Mouse (Mus musculus) kidney, adult 2 months (tissue): ENCODE measurements at regions not wholly inside any gene's neighbourhood (a gene's known extent, or its start where the extent isn't known, plus 50 kb on each side); places are given as distances from the start of the nearest gene placed in this dataset.
"Not testable (repeated sequence)": the region's sequence is repeated elsewhere in the genome, so short reads cannot be mapped to it uniquely, and the experiment has no call there.

Source experiments
- DNase-seq: peaks from one replicate; pipeline ENCODE4 v3.0.0; 2021
- H3K27ac ChIP-seq: fragments of 200-500 bp; 2 replicates; pipeline ENCODE4 v1.5.1; 2012; ENCODE audit warnings: low read depth, low read length, control low read depth, inconsistent platforms; ENCODE audit not compliant: insufficient read depth
- H3K27me3 ChIP-seq: fragments of 200-500 bp; replicated peaks from 2 replicates; pipeline ENCODE4 v1.6.1; 2012; ENCODE audit warnings: mild to moderate bottlenecking, moderate library complexity, low read length, inconsistent platforms; ENCODE audit not compliant: control insufficient read depth, insufficient read depth
- H3K36me3 ChIP-seq: fragments of 200-500 bp; 2 replicates; pipeline ENCODE4 v1.6.1; 2012; ENCODE audit warnings: mild to moderate bottlenecking, moderate library complexity, low read length, inconsistent platforms; ENCODE audit not compliant: control insufficient read depth, insufficient read depth
- H3K4me1 ChIP-seq: fragments of 200-500 bp; 2 replicates; pipeline ENCODE4 v1.6.1; 2011; ENCODE audit warnings: low read length; ENCODE audit not compliant: control insufficient read depth, insufficient read depth
- H3K4me3 ChIP-seq: fragments of 200-500 bp; 2 replicates; pipeline ENCODE4 v1.5.1; 2011; ENCODE audit warnings: mild to moderate bottlenecking, low read depth, low read length, control low read depth; ENCODE audit not compliant: insufficient read depth
- CTCF ChIP-seq: fragments of 200-500 bp; conservative IDR thresholded peaks from 2 replicates; pipeline ENCODE4 v1.5.1; 2011; ENCODE audit warnings: low read depth, mild to moderate bottlenecking, control low read depth, low read length, moderate library complexity, mixed read lengths; ENCODE audit not compliant: insufficient read depth, insufficient read length
- POLR2A ChIP-seq: fragments of 200-500 bp; IDR thresholded peaks from one replicate; pipeline ENCODE4 v1.6.1; 2011; ENCODE audit warnings: low read depth, low read length, control low read depth
- WGBS: fragments of 180-500 bp; shearing (Covaris S2); methylation state at CpG from one replicate; pipeline ENCODE4 v1.1.7; 2018; 5-methylcytosine and 5-hydroxymethylcytosine counted together

- Histone ChIP-seq H3K27ac (no peak overlapping the region), H3K4me1 (peaks cover 2% of the 10 kb centered on the region; the same call in 1 of the 2 replicates), H3K36me3 (no peaks in the 10 kb centered on the region), H3K27me3 (no peaks in the 10 kb centered on the region), H3K4me3 (no peak overlapping the region)
- 52% methylated on average over 6 of the region's 6 CpGs for WGBS
- no peak for DNase-seq
- TF ChIP-seq POLR2A (no peak), CTCF (no peak)
Observed at GRCm38 (mm10) chr2:75781781-75782211, 50.2 kb upstream of the Agps start.

GRCm38 (mm10) chr2:75781078-75781477 is 50.9 kb upstream of the Agps start:
- no peak overlapping the region for H3K27ac ChIP-seq
- WGBS: 0% methylated on average over 3 of the region's 3 CpGs
- peak overlapping the region; percentile 42; the same call in 1 of the 2 replicates for H3K4me3 ChIP-seq
- TF ChIP-seq CTCF (peak; percentile 53), POLR2A (no peak)
- no peaks in the 10 kb centered on the region for H3K36me3 ChIP-seq
- DNase-seq: peak; percentile 67
- H3K27me3 ChIP-seq: no peaks in the 10 kb centered on the region
- peaks cover 8% of the 10 kb centered on the region; the same call in 1 of the 2 replicates for H3K4me1 ChIP-seq

GRCm38 (mm10) chr2:75778628-75779027 is 53.3 kb upstream of the Agps start:
- not testable (repeated sequence) for H3K36me3 ChIP-seq, H3K27me3 ChIP-seq, H3K27ac ChIP-seq, DNase-seq, H3K4me3 ChIP-seq, H3K4me1 ChIP-seq
- WGBS: 96% methylated on average over 3 of the region's 3 CpGs

GRCm38 (mm10) chr2:75777040-75777451 is 54.9 kb upstream of the Agps start:
- Histone ChIP-seq H3K27ac (no peak overlapping the region), H3K27me3 (no peaks in the 10 kb centered on the region), H3K36me3 (no peaks in the 10 kb centered on the region), H3K4me3 (0 out of 2 replicates have a peak overlapping the region, but pooled peaks have one; percentile 19), H3K4me1 (peaks cover 23% of the 10 kb centered on the region)
- no peak for TF ChIP-seq POLR2A
- no peak for TF ChIP-seq CTCF
- 20% methylated on average over 5 of the region's 6 CpGs for WGBS
- DNase-seq: peak; percentile 53

- WGBS: 31% methylated on average over 12 of the region's 12 CpGs
- no peak for DNase-seq
- no peaks in the 10 kb centered on the region for H3K36me3 ChIP-seq
- H3K27ac ChIP-seq: no peak overlapping the region
- TF ChIP-seq CTCF (no peak), POLR2A (no peak)
- no peak overlapping the region for H3K4me3 ChIP-seq
- H3K4me1 ChIP-seq: peaks cover 23% of the 10 kb centered on the region
- no peaks in the 10 kb centered on the region for H3K27me3 ChIP-seq
Observed at GRCm38 (mm10) chr2:75776533-75776932, 55.4 kb upstream of the Agps start.

GRCm38 (mm10) chr2:75775217-75775616 is 56.8 kb upstream of the Agps start:
- Histone ChIP-seq H3K4me1 (peaks cover 23% of the 10 kb centered on the region), H3K27ac (peak overlapping the region; percentile 48; the same call in 1 of the 2 replicates), H3K27me3 (no peaks in the 10 kb centered on the region), H3K4me3 (no peak overlapping the region), H3K36me3 (no peaks in the 10 kb centered on the region)
- 27% methylated on average over 1 of the region's 1 CpGs for WGBS
- DNase-seq: peak; percentile 33
- no peak for TF ChIP-seq POLR2A
- TF ChIP-seq CTCF: no peak

- 87% methylated on average over 5 of the region's 5 CpGs for WGBS
- peaks cover 26% of the 10 kb centered on the region for H3K4me1 ChIP-seq
- no peaks in the 10 kb centered on the region for H3K27me3 ChIP-seq
- peak overlapping the region; percentile 95 for H3K27ac ChIP-seq
- H3K4me3 ChIP-seq: no peak overlapping the region
- no peak for DNase-seq
- no peaks in the 10 kb centered on the region for H3K36me3 ChIP-seq
- TF ChIP-seq POLR2A (no peak), CTCF (no peak)
Observed at GRCm38 (mm10) chr2:75773431-75773830, 58.5 kb upstream of the Agps start.
